Mouse (Mus musculus) neural tube, embryonic 14.5 days (tissue): ENCODE measurements around the gene Pla2g4e. TPM values are rescaled to one million over a fixed set of nuclear protein-coding genes. Genes with fewer than 3 reads are reported as not detected.

Source experiments
- ATAC-seq: fragments of 200-750 bp; cut with Nextera tagmentation; 2 replicates; pipeline ENCODE4 v1.8.0; 2017; ENCODE audit warnings: low read depth, mild to moderate bottlenecking, moderate TSS enrichment, moderate library complexity
- H3K27ac ChIP-seq: fragments of 300-500 bp; sonication (generic); 2 replicates; pipeline ENCODE4 v1.5.1; 2014; ENCODE audit warnings: low read depth, mild to moderate bottlenecking, control low read depth, low read length, moderate library complexity, mixed read lengths
- H3K27me3 ChIP-seq: fragments of 300-500 bp; sonication (generic); 2 replicates; pipeline ENCODE4 v1.6.1; 2014; ENCODE audit warnings: low read length; ENCODE audit not compliant: control insufficient read depth, insufficient read depth
- H3K36me3 ChIP-seq: fragments of 300-500 bp; sonication (generic); 2 replicates; pipeline ENCODE4 v1.6.1; 2014; ENCODE audit warnings: low read length, mixed read lengths; ENCODE audit not compliant: control insufficient read depth, insufficient read depth
- H3K4me1 ChIP-seq: fragments of 300-500 bp; sonication (generic); 2 replicates; pipeline ENCODE4 v1.6.1; 2014; ENCODE audit warnings: low read length; ENCODE audit not compliant: control insufficient read depth, insufficient read depth
- H3K4me2 ChIP-seq: fragments of 300-500 bp; sonication (generic); 2 replicates; pipeline ENCODE4 v1.6.1; 2014; ENCODE audit warnings: mild to moderate bottlenecking, low read depth, low read length, control low read depth
- H3K4me3 ChIP-seq: fragments of 300-500 bp; sonication (generic); 2 replicates; pipeline ENCODE4 v1.5.1; 2014; ENCODE audit warnings: low read depth, low read length, control low read depth, mixed read lengths
- H3K9ac ChIP-seq: fragments of 300-500 bp; sonication (generic); replicated peaks from 2 replicates; pipeline ENCODE4 v1.6.1; 2014; ENCODE audit warnings: low read depth, mild to moderate bottlenecking, control low read depth, low read length, mixed read lengths
- H3K9me3 ChIP-seq: fragments of 300-500 bp; sonication (generic); 2 replicates; pipeline ENCODE4 v1.6.1; 2016; ENCODE audit warnings: low read length; ENCODE audit not compliant: control insufficient read depth
- WGBS: fragments of 180-500 bp; shearing (Covaris S2); extraction: QIAGEN DNeasy Blood & Tissue Kit; methylation state at CpG from one replicate; pipeline ENCODE4 v1.1.7; 2014; 5-methylcytosine and 5-hydroxymethylcytosine counted together
- polyA plus RNA-seq: library from polyadenylated mRNA; unstranded; fragments of >200 nt; fragmentation: Nextera tagmentation; extraction: Ambion mirVana; gene quantifications from 2 replicates; pipeline ENCODE4 v1.2.1, GENCODE M21; 2014

Gene Pla2g4e
- polyA plus RNA-seq, 1 experiment from 2014 or later = 7.2 TPM

- peak within 1 kb of the TSS; percentile 68 for H3K4me3 ChIP-seq
- under 1% methylated on average over 53 of the region's 53 CpGs for WGBS
- H3K4me2 ChIP-seq = peak within 1 kb of the TSS; percentile 96
- 0 out of 2 replicates have a peak, but pooled peaks cover 3% of the 10 kb centered on the region for H3K27me3 ChIP-seq
- peak; percentile 98 for ATAC-seq
- peak within 1 kb of the TSS; percentile 52 for H3K9ac ChIP-seq
- no peak within 1 kb of the TSS for H3K27ac ChIP-seq
- H3K9me3 ChIP-seq = no peaks in the 10 kb centered on the region
- no peaks in the 10 kb centered on the region for H3K36me3 ChIP-seq
- H3K4me1 ChIP-seq = no peaks in the 10 kb centered on the region
These were observed 90.7 kb downstream of the Pla2g4e start, which contains the start of gene Ehd4 for GRCm38 (mm10) chr2:120154361-120154894. Gene Ehd4, minus strand, starts transcription at chr2:120154606.

DNA sequence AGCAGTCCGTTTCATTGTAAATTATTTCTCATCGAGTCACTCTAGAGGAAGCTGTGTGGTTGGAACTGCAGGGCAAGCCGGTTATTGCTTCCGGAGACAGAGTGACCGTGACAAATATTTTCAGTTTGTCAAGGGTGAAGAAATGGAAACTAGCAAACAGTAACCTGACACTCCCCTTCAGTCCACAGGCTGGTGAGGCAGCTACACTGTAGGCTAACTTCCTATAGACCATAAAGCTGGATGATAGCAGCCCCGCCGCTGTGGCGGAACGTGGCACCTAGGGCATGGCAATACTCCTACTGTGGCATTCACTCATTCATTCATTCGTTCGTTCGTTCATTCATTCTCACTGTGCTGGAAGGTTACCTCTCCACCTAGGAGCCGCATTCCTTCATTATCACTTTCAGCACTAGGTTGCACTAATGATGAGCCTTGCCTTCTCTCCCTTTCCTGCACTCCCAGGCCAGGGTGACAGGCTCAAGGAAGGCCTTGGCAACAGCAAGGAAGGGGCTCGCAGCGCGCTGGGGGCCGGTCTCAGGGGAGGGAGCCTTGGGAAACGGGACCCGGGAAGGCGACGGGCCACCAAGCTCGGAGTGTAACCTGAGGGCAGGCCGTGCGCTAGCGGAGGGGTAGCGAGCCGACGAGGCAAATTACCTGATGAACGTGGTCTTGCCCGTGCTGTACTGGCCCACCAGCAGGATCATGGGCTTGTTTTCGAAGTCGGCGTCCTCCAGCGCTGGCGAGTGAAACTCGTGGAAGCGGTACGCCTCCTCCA lies 91.4 kb downstream of the Pla2g4e start:
- Histone ChIP-seq H3K4me3 (peak overlapping the region; percentile 68), H3K36me3 (no peaks in the 10 kb centered on the region), H3K4me1 (no peaks in the 10 kb centered on the region), H3K4me2 (peak overlapping the region; percentile 96), H3K9me3 (no peaks in the 10 kb centered on the region), H3K27ac (no peak overlapping the region), H3K9ac (peak overlapping the region; percentile 52), H3K27me3 (0 out of 2 replicates have a peak, but pooled peaks cover 3% of the 10 kb centered on the region)
- no peak; the same call in 1 of the 2 replicates for ATAC-seq
- WGBS = 4% methylated on average over 38 of the region's 38 CpGs

DNA sequence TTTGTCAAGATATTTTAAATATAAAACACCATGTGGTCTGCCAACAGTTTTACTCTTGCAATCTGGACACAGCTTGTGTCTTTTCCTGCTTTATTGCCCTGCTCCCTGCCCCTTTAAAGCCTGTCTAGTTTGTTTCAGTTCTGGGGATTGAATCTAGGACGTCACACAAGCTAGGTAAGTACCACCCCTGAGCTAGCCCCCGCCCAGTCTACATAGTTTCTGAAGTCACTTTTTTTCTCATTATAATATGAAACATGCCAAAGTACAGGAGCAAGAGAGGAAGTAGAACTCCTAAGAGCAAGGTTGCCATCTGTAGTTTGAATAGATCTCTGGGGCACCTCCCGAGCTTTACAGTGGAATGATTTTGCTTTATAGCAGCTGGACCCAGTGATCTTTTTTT lies 94.6 kb downstream of the Pla2g4e start:
- Histone ChIP-seq H3K9me3 (no peaks in the 10 kb centered on the region), H3K9ac (no peak overlapping the region), H3K27ac (no peak overlapping the region), H3K4me3 (no peak overlapping the region), H3K36me3 (no peaks in the 10 kb centered on the region), H3K27me3 (0 out of 2 replicates have a peak, but pooled peaks cover 3% of the 10 kb centered on the region), H3K4me1 (no peaks in the 10 kb centered on the region), H3K4me2 (no peak overlapping the region)
- ATAC-seq = no peak
- WGBS = 69% methylated on average over 3 of the region's 3 CpGs

GRCm38 (mm10) chr2:120149634-120150033 lies 95.5 kb downstream of the Pla2g4e start:
- Histone ChIP-seq H3K4me3 (no peak overlapping the region), H3K9ac (no peak overlapping the region), H3K27me3 (0 out of 2 replicates have a peak, but pooled peaks cover 3% of the 10 kb centered on the region), H3K27ac (no peak overlapping the region), H3K36me3 (no peaks in the 10 kb centered on the region), H3K4me1 (no peaks in the 10 kb centered on the region), H3K9me3 (no peaks in the 10 kb centered on the region), H3K4me2 (no peak overlapping the region)
- WGBS = 92% methylated on average over 7 of the region's 7 CpGs
- no peak for ATAC-seq

DNA sequence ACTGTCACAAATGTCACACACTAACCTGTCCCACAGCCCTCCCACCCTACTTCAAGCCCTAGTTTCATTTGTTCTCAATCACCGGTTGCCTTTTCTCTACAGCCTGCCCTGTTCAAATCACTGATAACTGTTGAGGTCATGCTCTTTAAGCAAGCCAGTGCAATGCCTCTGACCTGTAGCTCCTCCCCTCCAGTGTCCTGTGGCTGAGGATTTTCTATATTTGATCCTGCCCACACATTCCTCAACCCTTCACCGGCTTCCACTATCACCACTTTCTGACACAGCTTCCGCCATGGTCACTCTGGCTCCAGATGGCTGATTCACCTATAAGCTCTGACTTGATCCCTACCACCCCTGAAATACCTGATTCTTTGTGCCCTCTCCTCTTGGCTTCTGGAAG lies 97.1 kb downstream of the Pla2g4e start:
- no peaks in the 10 kb centered on the region for H3K27me3 ChIP-seq
- no peaks in the 10 kb centered on the region for H3K9me3 ChIP-seq
- no peak overlapping the region for H3K4me3 ChIP-seq
- no peak overlapping the region for H3K9ac ChIP-seq
- 90% methylated on average over 3 of the region's 3 CpGs for WGBS
- no peak overlapping the region for H3K4me2 ChIP-seq
- H3K36me3 ChIP-seq = no peaks in the 10 kb centered on the region
- no peak for ATAC-seq
- H3K27ac ChIP-seq = no peak overlapping the region
- no peaks in the 10 kb centered on the region for H3K4me1 ChIP-seq

DNA sequence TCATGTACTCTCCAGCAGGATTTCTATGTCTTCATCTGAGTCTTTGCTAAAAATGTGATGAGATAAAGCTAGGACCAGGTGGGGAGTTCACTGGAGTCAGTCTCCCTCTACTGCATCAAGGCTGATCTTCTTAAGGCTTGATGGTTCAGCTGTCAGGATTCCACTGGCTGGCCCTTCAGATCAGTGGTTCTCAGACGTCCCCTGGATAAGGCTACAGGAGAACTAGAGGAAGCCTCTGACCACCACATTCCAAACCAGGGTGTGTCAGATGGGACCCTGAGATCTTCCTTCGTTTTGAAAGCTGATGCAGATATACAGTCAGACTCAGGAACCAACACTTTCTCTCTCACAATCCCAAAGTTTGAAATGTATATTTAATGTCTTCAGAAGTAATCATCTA lies 97.8 kb downstream of the Pla2g4e start:
- Histone ChIP-seq H3K36me3 (no peaks in the 10 kb centered on the region), H3K4me3 (no peak overlapping the region), H3K27ac (no peak overlapping the region), H3K4me2 (no peak overlapping the region), H3K9ac (no peak overlapping the region), H3K9me3 (no peaks in the 10 kb centered on the region), H3K27me3 (no peaks in the 10 kb centered on the region), H3K4me1 (no peaks in the 10 kb centered on the region)
- 64% methylated on average over 2 of the region's 2 CpGs for WGBS
- no peak for ATAC-seq

- Histone ChIP-seq H3K4me1 (no peaks in the 10 kb centered on the region), H3K9me3 (no peaks in the 10 kb centered on the region), H3K9ac (no peak overlapping the region), H3K36me3 (no peaks in the 10 kb centered on the region), H3K27me3 (no peaks in the 10 kb centered on the region), H3K4me2 (no peak overlapping the region), H3K27ac (no peak overlapping the region), H3K4me3 (no peak overlapping the region)
- 78% methylated on average over 2 of the region's 2 CpGs for WGBS
- ATAC-seq = no peak
These were observed 98.6 kb downstream of the Pla2g4e start for GRCm38 (mm10) chr2:120146543-120146942.

DNA sequence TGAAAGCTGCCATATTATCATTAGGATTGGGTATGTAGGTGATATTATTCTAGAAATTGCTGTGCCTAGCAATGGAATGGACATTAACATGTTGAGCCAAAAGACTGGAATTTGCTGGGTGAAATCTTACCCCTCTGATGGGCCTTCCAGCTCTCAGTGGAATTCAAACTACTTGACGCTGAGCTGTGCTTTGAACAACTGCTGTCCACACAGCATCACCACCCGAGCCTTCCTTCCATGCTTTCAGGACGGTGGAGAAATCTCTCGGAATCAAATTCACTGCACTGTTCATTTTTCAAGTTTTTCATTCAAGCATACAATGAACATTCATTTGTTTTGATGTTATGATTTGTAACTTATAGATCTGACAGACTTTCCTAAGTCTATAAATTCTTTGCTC lies 100.7 kb downstream of the Pla2g4e start:
- Histone ChIP-seq H3K4me1 (no peaks in the 10 kb centered on the region), H3K4me3 (no peak overlapping the region), H3K4me2 (no peak overlapping the region), H3K9ac (no peak overlapping the region), H3K9me3 (no peaks in the 10 kb centered on the region), H3K27me3 (no peaks in the 10 kb centered on the region), H3K27ac (no peak overlapping the region), H3K36me3 (no peaks in the 10 kb centered on the region)
- no peak for ATAC-seq
- WGBS = 91% methylated on average over 4 of the region's 4 CpGs

DNA sequence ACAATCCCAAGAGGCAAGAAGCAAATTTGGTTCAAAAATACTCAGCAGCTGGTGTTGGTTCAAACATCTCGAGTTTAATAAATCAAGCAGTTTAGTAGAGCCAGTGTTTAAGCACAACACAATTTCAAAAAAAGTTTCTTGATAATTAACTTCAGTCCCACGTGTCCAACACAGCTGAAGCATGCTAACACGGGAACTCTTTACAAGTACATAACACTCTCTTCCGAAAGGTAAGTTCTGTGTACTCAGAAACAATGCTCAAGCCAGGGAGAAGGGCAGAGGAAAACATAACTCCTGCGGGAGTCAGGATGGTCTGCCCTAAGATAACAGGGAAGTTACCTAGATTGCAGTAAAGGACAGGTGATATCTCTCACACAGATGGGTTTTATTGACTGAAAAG lies 102.8 kb downstream of the Pla2g4e start:
- no peak for ATAC-seq
- Histone ChIP-seq H3K27me3 (no peaks in the 10 kb centered on the region), H3K9ac (no peak overlapping the region), H3K4me1 (no peaks in the 10 kb centered on the region), H3K4me2 (no peak overlapping the region), H3K27ac (no peak overlapping the region), H3K9me3 (no peaks in the 10 kb centered on the region), H3K36me3 (no peaks in the 10 kb centered on the region), H3K4me3 (no peak overlapping the region)
- 93% methylated on average over 5 of the region's 5 CpGs for WGBS
